Mouse (Mus musculus): ENCODE results near the gene Enpp1. TPM values are rescaled to one million over a fixed set of nuclear protein-coding genes. Genes with fewer than 3 reads are reported as not detected.

The Enpp1 gene
- polyA plus RNA-seq, 1 experiment from 2014 or later: 0.31 TPM

GRCm38 (mm10) chr10:24588824-24589223, 123.1 kb downstream of the Enpp1 start:
- Histone ChIP-seq H3K9me3 (no peaks in the 10 kb centered on the region), H3K27ac (no peak overlapping the region), H3K4me3 (no peak overlapping the region), H3K36me3 (replicated peaks) (no peaks in the 10 kb centered on the region), H3K27me3 (ENCODE audit: poor library complexity, severe bottlenecking) (no peaks in the 10 kb centered on the region), H3K4me1 (peaks cover 20% of the 10 kb centered on the region)
- 82% methylated on average over 4 of the region's 4 CpGs for WGBS
- no peak for DNase-seq (ENCODE audit: extremely low spot score, low spot score)

Other genes starting within 250 kb of the Enpp1 start
- 11.2 and 11.7 TPM in 2 replicates for gene Ccn2, start 116.7 kb downstream of the Enpp1 start, polyA plus RNA-seq (2016; fragmentation: Nextera tagmentation; extraction: Ambion mirVana)
- gene Enpp3, start 130.7 kb upstream of the Enpp1 start, polyA plus RNA-seq (2016; fragmentation: Nextera tagmentation; extraction: Ambion mirVana): 4.1 and 5.4 TPM in 2 replicates
- gene Med23, start 157.8 kb upstream of the Enpp1 start, polyA plus RNA-seq (2016; fragmentation: Nextera tagmentation; extraction: Ambion mirVana): 26.0 and 26.8 TPM in 2 replicates
- gene Arg1, start 215.3 kb upstream of the Enpp1 start, polyA plus RNA-seq (2016; fragmentation: Nextera tagmentation; extraction: Ambion mirVana): 3.4 and 4.7 TPM in 2 replicates